Mouse (Mus musculus) skeletal muscle tissue, adult 2 months (tissue): Measurements from ENCODE around the gene Mmp21.
A peak's percentile ranks its signal among the peaks of the same experiment; 100 is the strongest.

Source experiments
- DNase-seq: peaks from one replicate; pipeline ENCODE4 v3.0.0-alpha.2; 2012; ENCODE audit warnings: low read depth, low spot score

Gene Mmp21

GRCm38 (mm10) chr7:133662467-133662866 lies 17.4 kb downstream of the Mmp21 start:
- DNase-seq: no peak

- DNase-seq: no peak
These were observed 34.1 kb downstream of the Mmp21 start for GRCm38 (mm10) chr7:133645716-133646115.

- no peak for DNase-seq
These were observed 41.0 kb downstream of the Mmp21 start for GRCm38 (mm10) chr7:133638821-133639220.

- DNase-seq: no peak
These were observed 41.6 kb downstream of the Mmp21 start for GRCm38 (mm10) chr7:133638306-133638705.

- DNase-seq: peak; percentile 100
These were observed 42.2 kb downstream of the Mmp21 start, which contains the start of gene Edrf1 for GRCm38 (mm10) chr7:133637361-133638305. Edrf1 (plus strand) TSS chr7:133637543.

DNA sequence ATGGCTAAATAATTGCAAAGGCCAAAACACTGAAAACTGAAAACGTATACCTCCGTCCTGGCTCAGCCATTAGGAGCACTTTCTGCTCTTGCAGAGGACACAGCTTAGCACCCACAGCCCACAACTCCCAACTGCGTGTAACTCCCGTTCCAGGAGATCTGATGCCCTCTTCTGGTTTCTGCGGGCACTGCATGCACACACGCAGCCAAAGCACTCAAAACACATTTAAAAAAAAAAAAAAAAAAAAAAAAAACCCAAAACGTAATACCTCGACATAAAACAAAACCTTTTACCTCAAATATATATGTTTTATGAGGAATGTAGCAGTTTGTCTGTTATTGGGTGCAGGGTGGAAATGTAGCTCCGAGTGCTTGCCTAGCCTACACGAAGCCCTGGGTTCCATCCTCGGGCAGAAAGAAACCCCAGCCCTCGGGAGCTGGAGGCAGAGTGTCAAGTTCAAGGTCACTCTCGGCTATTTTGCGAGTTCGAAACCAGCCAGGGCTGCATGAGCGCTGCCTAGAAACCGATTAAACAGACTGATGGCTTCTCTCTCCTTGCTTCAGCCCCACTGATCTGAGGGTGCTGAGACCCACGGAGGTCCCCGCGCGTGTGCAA lies 43.0 kb downstream of the Mmp21 start:
- DNase-seq: peak; percentile 85

- no peak for DNase-seq
These were observed 44.8 kb downstream of the Mmp21 start for GRCm38 (mm10) chr7:133634932-133635650.

DNA sequence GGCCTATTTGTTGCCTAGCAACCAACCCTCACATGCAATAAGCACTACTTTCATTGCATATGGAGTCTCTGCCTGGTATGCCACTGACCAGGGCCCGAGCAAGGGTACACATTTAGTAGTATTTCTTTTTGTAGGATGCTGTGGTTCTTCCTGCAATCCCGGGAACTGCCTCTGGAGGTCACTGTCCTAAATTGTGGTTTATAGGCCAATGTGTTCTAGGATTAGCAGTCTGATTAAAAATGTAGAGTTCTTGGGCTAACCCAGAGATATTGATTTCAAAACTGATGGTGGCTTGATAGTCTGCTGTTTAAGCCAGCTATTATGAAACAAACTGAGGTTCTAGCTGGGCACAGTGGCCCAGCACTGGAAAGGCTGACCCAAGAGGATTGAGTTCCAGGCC lies 47.4 kb downstream of the Mmp21 start:
- DNase-seq: no peak

- no peak for DNase-seq
These were observed 49.0 kb downstream of the Mmp21 start for GRCm38 (mm10) chr7:133630821-133631220.

- DNase-seq: no peak
These were observed 52.5 kb downstream of the Mmp21 start for GRCm38 (mm10) chr7:133627184-133627936.
